Mouse (Mus musculus) heart, postnatal 36 days (tissue): ENCODE data around the gene Gm28047. TPM values are rescaled to one million over a fixed set of nuclear protein-coding genes. Genes with fewer than 3 reads are reported as not detected.

Experiments used
- DNase-seq, 2 experiments: peaks; one replicate each; pipeline ENCODE4 v3.0.0; 2021 to 2022
- intact Hi-C: fragments of 180-260 bp; cut with DNase I; formaldehyde crosslinking; loops from one replicate; pipeline ENCODE4 v1.15.1; 2025
- microRNA-seq, 2 experiments: library from miRNA; unstranded; fragments of <30 nt; microRNA quantifications; one replicate each; pipeline ENCODE4 v1.2.0; 2021; ENCODE audit warnings: borderline number of aligned reads in 2 of 2
- total RNA-seq, 2 experiments: library from RNA; stranded (reverse); gene quantifications; 2 replicates each; pipeline ENCODE4 v1.2.3; 2021

Gene Gm28047
- total RNA-seq, 2 experiments from 2014 or later: 0.94 to 1.1 TPM

DNA sequence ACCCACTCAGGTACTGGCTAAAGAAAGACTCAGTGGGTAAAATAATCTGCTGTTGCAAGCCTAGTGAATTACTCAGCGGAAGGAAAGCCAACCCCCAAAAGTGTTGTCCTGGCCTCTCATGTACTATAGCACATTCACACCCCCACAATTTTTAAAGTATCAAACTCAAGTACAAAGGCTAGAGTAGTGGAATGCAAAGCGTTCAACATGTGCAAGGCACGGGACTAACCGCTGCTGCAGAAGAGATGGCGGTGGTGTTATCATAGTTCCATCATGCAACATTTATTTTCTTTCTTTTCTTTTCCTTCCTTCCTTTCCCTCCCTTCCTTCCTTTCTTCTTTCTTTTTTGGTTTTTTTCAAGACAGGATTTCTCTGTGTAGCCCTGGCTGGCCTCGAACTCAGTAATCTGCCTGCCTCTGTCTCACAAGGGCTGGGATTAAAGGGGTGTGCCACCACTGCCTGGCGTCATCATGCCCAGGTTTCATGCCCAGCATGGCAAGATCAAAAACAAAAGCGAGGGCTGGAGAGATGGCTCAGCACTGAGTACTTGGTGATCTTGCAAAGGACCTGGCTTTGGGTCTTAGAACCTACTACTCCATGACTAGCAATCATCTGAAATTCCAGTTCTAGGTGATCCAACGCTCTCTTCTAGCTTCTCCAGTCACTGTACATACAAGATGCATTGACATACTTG, 119.0 kb downstream of the Gm28047 start:
- no peak for DNase-seq
- intact Hi-C loops: no loop called here

DNA sequence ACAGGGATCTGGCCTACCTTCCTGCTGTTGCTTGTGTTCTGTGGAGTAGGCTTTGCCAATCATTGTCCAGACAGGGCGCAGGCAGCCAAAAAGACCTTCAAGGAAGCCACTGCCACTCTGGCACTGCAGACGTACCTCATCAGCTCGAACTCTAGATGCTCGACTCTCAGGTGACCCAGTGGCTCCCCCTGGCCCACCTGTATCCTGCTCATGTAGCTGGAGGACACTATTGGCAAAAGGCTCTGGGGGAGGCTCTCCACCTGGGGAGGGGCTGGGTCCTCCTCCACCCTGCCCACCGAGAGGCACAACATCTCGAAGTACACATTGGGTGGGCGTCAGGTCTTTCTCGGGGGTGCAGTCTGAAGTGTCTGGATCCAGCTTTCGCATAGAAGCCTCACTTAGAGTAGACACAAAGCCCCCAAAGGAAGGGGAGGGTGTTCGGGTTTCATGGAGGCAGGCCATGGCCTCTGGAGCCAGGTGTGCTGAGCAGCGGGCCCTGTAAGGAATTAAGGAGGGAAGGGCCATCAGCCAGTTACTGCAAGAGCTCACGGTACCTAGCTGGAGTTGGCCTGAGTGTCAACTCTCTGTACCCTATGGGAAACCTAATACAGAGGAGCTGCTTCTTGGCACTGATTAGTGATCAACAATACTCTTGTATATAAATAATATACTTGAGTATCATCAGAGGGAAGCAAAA, 119.6 kb downstream of the Gm28047 start:
- DNase-seq: no peak
- intact Hi-C loops: no loop called here

DNA sequence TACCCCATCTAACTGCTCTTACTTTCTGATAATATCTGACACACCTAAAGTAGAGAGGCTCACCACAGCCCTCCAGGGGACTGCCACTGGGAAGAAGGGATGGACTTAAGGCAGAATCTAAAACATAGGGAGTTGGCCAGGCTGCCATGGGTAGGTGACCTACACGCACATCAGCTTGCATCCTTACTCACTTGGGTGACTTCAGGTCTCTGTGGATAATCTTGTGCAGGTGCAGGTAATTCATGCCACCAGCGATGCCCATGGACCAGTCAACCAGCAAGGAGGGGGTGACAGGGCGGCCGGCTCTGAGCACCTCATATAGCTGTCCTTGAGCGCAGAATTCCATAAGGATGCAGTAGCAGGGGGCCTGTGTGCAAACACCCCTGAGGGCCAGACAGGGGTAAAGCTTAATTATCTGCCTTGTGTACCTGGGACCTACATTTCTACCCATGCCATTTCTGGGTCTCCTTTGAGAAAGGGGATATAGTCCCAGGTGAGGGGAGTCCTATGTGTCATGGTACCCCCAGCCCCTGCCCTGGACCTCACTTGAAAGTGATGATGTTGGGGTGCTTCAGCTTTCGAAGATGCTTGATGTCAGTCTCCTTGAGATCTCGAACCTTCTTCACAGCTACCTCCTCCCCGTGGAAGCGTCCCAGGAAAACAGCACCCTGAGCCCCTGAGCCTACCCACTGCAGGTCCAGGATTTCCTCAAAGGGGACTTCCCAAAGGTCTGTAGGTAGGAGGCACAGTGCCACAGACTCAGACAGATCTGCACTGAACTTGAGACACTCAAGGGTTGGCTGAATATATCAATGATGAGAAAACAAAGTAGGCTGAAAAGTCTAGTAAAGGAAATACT, 120.7 kb downstream of the Gm28047 start:
- intact Hi-C loops: no loop called here
- no peak for DNase-seq

GRCm38 (mm10) chr15:102503447-102503846, 121.4 kb downstream of the Gm28047 start, which contains the start of gene Gm10337:
TSS of gene Gm10337 (plus strand) at chr15:102503722.
- intact Hi-C loops: no loop called here
- DNase-seq: no peak

DNA sequence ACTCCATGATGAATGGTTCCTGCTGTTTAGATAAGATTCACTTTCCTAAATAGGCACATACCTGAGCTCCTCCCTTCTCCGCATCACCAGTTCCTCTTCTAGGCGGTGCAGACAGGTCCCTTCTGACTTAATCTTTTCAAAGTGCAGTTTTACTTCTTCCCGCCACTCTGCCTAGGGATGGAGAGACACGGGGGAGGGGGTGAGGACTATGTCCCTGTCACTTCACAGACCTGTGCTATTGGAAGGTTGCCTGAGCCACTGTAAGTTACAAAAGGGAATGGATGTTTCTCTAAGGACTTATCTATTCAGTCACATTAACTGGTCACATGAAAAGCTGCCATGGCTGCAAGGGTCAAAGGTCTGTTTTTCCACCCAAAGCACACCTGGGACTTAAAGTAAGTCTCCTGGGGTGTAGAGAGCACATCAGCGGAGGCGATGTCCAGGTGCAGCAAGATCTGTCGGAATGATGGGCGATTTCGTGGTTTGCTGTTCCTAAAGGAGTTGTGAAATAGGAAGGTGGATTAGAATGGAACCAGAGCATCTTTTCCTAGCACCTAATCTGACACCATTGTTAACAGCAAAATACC, 122.5 kb downstream of the Gm28047 start:
- intact Hi-C loops: no loop called here
- no peak for DNase-seq

GRCm38 (mm10) chr15:102501084-102501814, 123.6 kb downstream of the Gm28047 start:
- intact Hi-C loops: no loop called here
- no peak for DNase-seq

DNA sequence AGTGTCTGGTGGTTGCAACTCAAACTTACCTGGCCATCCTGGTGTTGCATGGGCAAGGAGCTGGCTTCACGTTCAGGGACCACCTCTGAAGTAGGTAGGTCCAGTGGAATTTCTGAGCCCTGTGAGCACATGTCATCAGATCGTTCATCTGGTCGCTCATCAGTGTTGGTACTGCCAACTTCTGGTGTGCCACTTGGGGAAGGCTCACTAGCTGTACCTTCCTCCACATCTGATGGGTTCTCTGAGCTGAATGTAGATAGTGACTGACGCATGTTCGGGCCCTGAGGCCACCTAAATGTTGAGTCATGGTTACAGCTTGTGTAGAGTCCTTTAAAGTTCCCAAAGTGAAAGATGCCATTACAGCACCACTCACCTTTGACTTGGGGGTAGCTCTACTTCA, 124.4 kb downstream of the Gm28047 start:
- DNase-seq: no peak
- intact Hi-C loops: no loop called here

DNA sequence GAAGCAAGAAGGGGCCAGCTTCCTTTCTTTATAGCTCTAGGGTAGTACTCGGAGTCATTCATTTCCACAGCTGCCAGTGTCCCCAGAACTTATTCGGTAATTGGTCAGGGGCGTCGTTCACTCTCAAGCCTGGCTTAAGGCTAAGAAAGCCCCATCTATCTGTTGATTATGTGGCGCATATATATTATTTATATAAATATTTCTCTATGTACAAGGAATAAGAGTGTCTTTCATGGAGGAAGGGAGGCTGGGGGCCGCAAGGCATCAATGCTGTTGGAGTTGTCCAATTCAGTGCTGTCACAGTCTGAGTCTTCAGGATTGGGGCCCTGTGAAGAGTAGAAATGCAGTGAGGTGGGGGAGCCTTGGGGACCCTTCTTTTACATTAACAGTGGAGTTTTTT, 125.0 kb downstream of the Gm28047 start:
- no peak for DNase-seq
- intact Hi-C loops: no loop called here

GRCm38 (mm10) chr15:102499370-102499769, 125.5 kb downstream of the Gm28047 start:
- intact Hi-C loops: no loop called here
- DNase-seq: no peak

- intact Hi-C loops: no loop called here
- DNase-seq: no peak
Observed at GRCm38 (mm10) chr15:102498322-102498721, 126.5 kb downstream of the Gm28047 start.

GRCm38 (mm10) chr15:102487664-102488063, 137.2 kb downstream of the Gm28047 start:
- DNase-seq: no peak
- intact Hi-C loops: no loop called here

DNA sequence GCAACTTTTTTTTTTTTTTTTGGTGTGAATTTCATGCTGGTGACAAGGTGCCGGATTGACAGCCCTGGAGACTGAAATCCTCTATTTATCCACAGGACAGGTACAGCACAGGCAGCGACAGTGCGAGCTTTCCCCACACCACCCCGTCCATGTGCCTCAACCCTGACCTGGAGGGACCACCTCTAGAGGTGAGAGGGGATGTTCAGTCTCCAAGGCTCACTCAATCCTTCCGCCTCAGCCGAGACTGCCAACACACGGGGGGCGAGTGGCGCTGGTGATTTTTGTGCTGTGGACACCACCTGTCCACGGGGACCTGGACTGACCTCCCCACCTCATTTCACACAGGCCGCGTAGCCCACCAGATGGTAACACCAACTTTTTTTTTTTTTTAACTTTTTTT, 139.0 kb downstream of the Gm28047 start:
- intact Hi-C loops: no loop called here
- DNase-seq: no peak

DNA sequence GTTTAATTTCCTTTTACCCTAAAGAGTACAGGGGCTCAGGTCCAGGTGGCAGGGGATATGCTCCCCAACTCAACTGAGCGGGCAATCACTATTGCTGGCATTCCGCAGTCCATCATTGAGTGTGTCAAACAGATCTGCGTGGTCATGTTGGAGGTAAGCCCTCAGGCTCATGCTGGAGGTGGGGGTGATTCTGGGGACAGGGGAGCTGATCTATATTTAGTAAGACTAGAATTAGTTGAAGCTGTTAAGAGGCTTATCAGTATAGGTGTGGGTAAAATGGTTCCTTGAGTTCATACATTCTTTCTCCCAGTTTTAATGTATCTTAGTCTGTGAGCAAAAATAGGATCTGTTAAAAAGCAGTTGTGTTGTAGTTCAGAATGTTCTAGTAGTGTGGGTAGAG, 141.7 kb downstream of the Gm28047 start:
- no peak for DNase-seq
- intact Hi-C loops: no loop called here

- intact Hi-C loops: loop anchor here (5.0 kb wide), 1 partner anchor 198 kb away; the partner anchor contains the start of gene Atp5g2
Observed at GRCm38 (mm10) chr15:102474520-102474919, 150.3 kb downstream of the Gm28047 start.

More at GRCm38 (mm10) chr15:102474520-102474919, 150.3 kb downstream of the Gm28047 start:
- DNase-seq: no peak

Small RNA genes lying within 50 kb of the gene (microRNA-seq; reads per million reads assigned to microRNA genes)
- gene Mir688: 0 reads per million in 2 experiments

Other genes with a start within 250 kb of the Gm28047 start
- gene Sp1, start 218.9 kb downstream of the Gm28047 start, total RNA-seq: 10 to 100 TPM; 45.7 to 49.1 TPM
- gene Amhr2, start 179.7 kb downstream of the Gm28047 start, total RNA-seq: under 1 TPM; 0.16 to 0.78 TPM
- 10 to 100 TPM; 19.4 to 26.1 TPM for gene Prr13, start 166.0 kb downstream of the Gm28047 start, total RNA-seq
- 100 to 1,000 TPM; 482 to 500 TPM for gene Pcbp2, start 154.5 kb downstream of the Gm28047 start, total RNA-seq
- gene Gm10337, start 121.3 kb downstream of the Gm28047 start, total RNA-seq: not detected
- gene Map3k12, start 108.0 kb downstream of the Gm28047 start, total RNA-seq: 1 to 10 TPM; 3.5 to 3.6 TPM
- 10 to 100 TPM; 45.5 to 48.2 TPM for gene Tarbp2, start 106.9 kb downstream of the Gm28047 start, total RNA-seq
- 1 to 10 TPM in 1 of 2 experiments, under 1 TPM in 1; 0.89 to 1.4 TPM for gene Npff, start 100.1 kb downstream of the Gm28047 start, total RNA-seq
- gene Atf7, start 397 bp upstream of the Gm28047 start, total RNA-seq: 10 to 100 TPM; 52.3 to 56.5 TPM
- 10 to 100 TPM; 42.5 to 46.1 TPM for gene Atp5g2, start 47.3 kb upstream of the Gm28047 start, total RNA-seq
- 100 to 1,000 TPM; 111 to 137 TPM for gene Calcoco1, start 97.1 kb upstream of the Gm28047 start, total RNA-seq